In genomic region chr10:80028521-80028846, GRCm38 (mm10) we compare ENCODE assay signal across 15 mouse cellular contexts.
"Had no signal": no experiment of that assay in that cellular context is flagged by ENCODE, and none has a peak within 500 bp of the region (broad histone marks: within the 10 kb centered on the region; RNA-seq: fewer than 3 reads in every experiment).

No protein-coding gene starts in this region.

- H3K9me3 ChIP-seq: midbrain, embryonic 10.5 days; midbrain, embryonic 12.5 days; neural tube, embryonic 12.5 days; stomach, embryonic 15.5 days had no signal

- H3K27me3 ChIP-seq: midbrain, embryonic 12.5 days; neural tube, embryonic 12.5 days; stomach, embryonic 15.5 days had no signal

- H3K4me3 ChIP-seq: midbrain, embryonic 10.5 days; midbrain, embryonic 12.5 days; neural tube, embryonic 12.5 days; stomach, embryonic 15.5 days had no signal

- H3K4me2 ChIP-seq: lung, embryonic 14.5 days; midbrain, embryonic 12.5 days; neural tube, embryonic 12.5 days; stomach, embryonic 15.5 days had no signal

- H3K36me3 ChIP-seq: midbrain, embryonic 12.5 days; neural tube, embryonic 12.5 days; stomach, embryonic 15.5 days had no signal

- ATAC-seq: midbrain, embryonic 16.5 days had no signal

- H3K27ac ChIP-seq: midbrain, embryonic 10.5 days; midbrain, embryonic 12.5 days; neural tube, embryonic 12.5 days; stomach, embryonic 15.5 days; stomach, postnatal 0 days had no signal

- DNase-seq: lung, adult 18-20 months; lung, embryonic 14.5 days; lung, postnatal 10 days; lung, postnatal 4 days; midbrain, embryonic 14.5 days; right cerebral cortex, postnatal 14 days; thymus, adult 2 months; thymus, postnatal 25 days; thymus, postnatal 4 days had no signal

- H3K4me1 ChIP-seq: midbrain, embryonic 12.5 days; neural tube, embryonic 12.5 days had no signal

- H3K9ac ChIP-seq: lung, embryonic 14.5 days; midbrain, embryonic 12.5 days; neural tube, embryonic 12.5 days; stomach, embryonic 15.5 days had no signal
